10 mouse cellular contexts compared by ENCODE assay signal in genomic region chr15:82941733-82942132, GRCm38 (mm10). TPM values are rescaled to one million over a fixed set of nuclear protein-coding genes. Genes with fewer than 3 reads are reported as not detected.
DNase-seq lines count a peak whose midpoint lies in the region; ATAC-seq and TF ChIP-seq lines count a peak whose summit lies in the region.
"Had no signal": no experiment of that assay in that cellular context is flagged by ENCODE, and none has a peak within 500 bp of the region (broad histone marks: within the 10 kb centered on the region; RNA-seq: fewer than 3 reads in every experiment).

No protein-coding gene starts in this region.

- H3K4me2 ChIP-seq in neural tube, embryonic 13.5 days: no peak overlapping the region

- WGBS in forebrain, embryonic 10.5 days: 75% methylated on average over 8 of the region's 8 CpGs
- WGBS in neural tube, embryonic 13.5 days: 49% methylated on average over 8 of the region's 8 CpGs

- no peaks in the 10 kb centered on the region for H3K9me3 ChIP-seq in forebrain, embryonic 10.5 days
- no peaks in the 10 kb centered on the region for H3K9me3 ChIP-seq in neural tube, embryonic 13.5 days

- peaks cover 49% of the 10 kb centered on the region for H3K4me1 ChIP-seq in forebrain, embryonic 10.5 days
- H3K4me1 ChIP-seq in neural tube, embryonic 13.5 days (replicated peaks): peaks cover 87% of the 10 kb centered on the region

- no peak overlapping the region for H3K4me3 ChIP-seq in forebrain, embryonic 10.5 days
- no peak overlapping the region for H3K4me3 ChIP-seq in left cerebral cortex, adult 2 months
- H3K4me3 ChIP-seq in neural tube, embryonic 13.5 days: no peak overlapping the region

- peaks cover 51% of the 10 kb centered on the region for H3K27me3 ChIP-seq in forebrain, embryonic 10.5 days (ENCODE audit: poor library complexity, severe bottlenecking)
- peaks cover 46% of the 10 kb centered on the region for H3K27me3 ChIP-seq in neural tube, embryonic 13.5 days

- no peak overlapping the region for H3K9ac ChIP-seq in neural tube, embryonic 13.5 days

- H3K36me3 ChIP-seq in forebrain, embryonic 10.5 days (replicated peaks): no peaks in the 10 kb centered on the region; the same call in 1 of the 2 replicates
- no peaks in the 10 kb centered on the region for H3K36me3 ChIP-seq in neural tube, embryonic 13.5 days

- peak overlapping the region; percentile 42; the same call in 1 of the 2 replicates for H3K27ac ChIP-seq in forebrain, embryonic 10.5 days
- H3K27ac ChIP-seq in left cerebral cortex, adult 2 months: peak overlapping the region; percentile 85
- peak overlapping the region; percentile 67 for H3K27ac ChIP-seq in neural tube, embryonic 13.5 days (replicated peaks)

- peak; percentile 77 for DNase-seq in brain, embryonic 14.5 days (ENCODE audit: low read depth)
- no peak for DNase-seq in forebrain, embryonic 10.5 days (ENCODE audit: extremely low spot score, low spot score)
- DNase-seq in left cerebral cortex, adult 2 months (ENCODE audit: extremely low spot score in 1 of 2, low spot score in 2 of 2): peak in 1 of 2 experiments; percentile 75
- DNase-seq in cerebellum, adult 11-12 months: no peak
- DNase-seq in urinary bladder, postnatal 14 days (ENCODE audit: low spot score): no peak
- no peak for DNase-seq in ovary, postnatal 36 days (ENCODE audit: low spot score)
- DNase-seq: adrenal gland, adult 8-10 months; kidney, postnatal 4 days had no signal

- TF ChIP-seq CTCF in brain, embryonic 14.5 days (IDR thresholded peaks at IDR 0.05; ENCODE audit: borderline replicate concordance, extremely low read depth, insufficient read depth, insufficient read length): no peak
- TF ChIP-seq CTCF in left cerebral cortex, adult 2 months (IDR thresholded peaks at IDR 0.05): no peak

- no peak for TF ChIP-seq POLR2A in brain, embryonic 14.5 days (IDR thresholded peaks at IDR 0.05; ENCODE audit: borderline replicate concordance, extremely low read depth, insufficient read depth, insufficient read length, poor library complexity, severe bottlenecking)

- intact Hi-C loops in left cerebral cortex, adult 2 months (cut with DNase I): no loop called here

- ATAC-seq in neural tube, embryonic 13.5 days (ENCODE audit: low read depth): no peak
- no peak for ATAC-seq in cerebellum, adult (ENCODE audit: insufficient number of reproducible peaks, low FRiP score, low TSS enrichment)

RNA-seq across cellular contexts. Expression of gene Tcf20, which starts 45.9 kb away (rescaled TPM):
- 34.0 and 46.8 TPM in 2 replicates for polyA plus RNA-seq in brain, embryonic 14.5 days (2012; rRNA removed)
- polyA plus RNA-seq in forebrain, embryonic 10.5 days (2016; fragmentation: Nextera tagmentation; extraction: Ambion mirVana): 6.5 and 7.1 TPM in 2 replicates
- total RNA-seq in left cerebral cortex, adult 2 months (2021): 100 to 1,000 TPM; 231 to 245 TPM
- polyA plus RNA-seq in neural tube, embryonic 13.5 days (2015; fragmentation: Nextera tagmentation; extraction: Ambion mirVana): 11.8 and 12.7 TPM in 2 replicates
